Mouse (Mus musculus) cerebellum, postnatal 14 days (tissue): Measurements from ENCODE around the gene Tead4.

ENCODE experiments used
- DNase-seq, 2 experiments: peaks; one replicate each; pipeline ENCODE4 v3.0.0; 2021; ENCODE audit warnings: mixed read lengths in 2 of 2

Gene Tead4

DNA sequence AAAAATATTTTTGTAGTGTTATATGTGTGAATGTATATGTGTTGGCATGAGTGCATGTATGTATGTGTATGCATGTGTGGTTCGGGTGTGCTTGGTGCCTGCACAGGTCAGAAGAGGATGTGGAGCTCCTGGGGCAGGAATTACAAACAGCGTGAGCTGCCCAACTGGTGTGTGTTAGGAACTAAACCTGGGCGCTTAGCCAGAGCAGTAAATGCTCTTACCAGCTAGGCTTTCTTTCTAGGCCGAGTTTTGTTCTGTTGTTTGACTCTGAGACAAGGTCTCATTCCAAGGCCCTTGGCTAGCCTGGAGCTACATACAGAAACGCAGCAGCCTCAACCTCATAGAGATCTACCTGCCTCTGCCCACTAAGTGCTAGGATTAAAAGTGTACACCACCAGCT, 9.3 kb downstream of the Tead4 start:
- peak in 1 of 2 experiments; percentile 31 for DNase-seq

DNA sequence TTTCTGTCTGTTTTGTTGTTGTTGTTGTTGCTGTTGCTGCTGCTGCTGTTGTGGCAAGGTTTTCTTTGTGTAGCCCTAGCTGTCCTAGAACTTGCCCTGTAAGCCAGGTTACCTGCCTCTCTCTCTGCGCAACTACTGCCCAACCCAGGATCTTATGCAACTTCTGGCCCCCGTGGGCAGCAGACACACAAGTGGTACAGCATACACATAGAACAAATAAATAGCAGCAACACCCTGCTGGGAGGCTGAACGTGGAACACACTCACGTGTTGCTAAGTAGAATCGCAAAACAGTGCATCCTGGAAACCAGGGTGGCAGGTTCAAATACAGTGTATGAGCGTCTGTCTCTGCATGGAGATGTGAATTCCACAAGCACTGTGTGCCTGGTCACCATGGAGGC, 11.9 kb downstream of the Tead4 start:
- DNase-seq = no peak

DNA sequence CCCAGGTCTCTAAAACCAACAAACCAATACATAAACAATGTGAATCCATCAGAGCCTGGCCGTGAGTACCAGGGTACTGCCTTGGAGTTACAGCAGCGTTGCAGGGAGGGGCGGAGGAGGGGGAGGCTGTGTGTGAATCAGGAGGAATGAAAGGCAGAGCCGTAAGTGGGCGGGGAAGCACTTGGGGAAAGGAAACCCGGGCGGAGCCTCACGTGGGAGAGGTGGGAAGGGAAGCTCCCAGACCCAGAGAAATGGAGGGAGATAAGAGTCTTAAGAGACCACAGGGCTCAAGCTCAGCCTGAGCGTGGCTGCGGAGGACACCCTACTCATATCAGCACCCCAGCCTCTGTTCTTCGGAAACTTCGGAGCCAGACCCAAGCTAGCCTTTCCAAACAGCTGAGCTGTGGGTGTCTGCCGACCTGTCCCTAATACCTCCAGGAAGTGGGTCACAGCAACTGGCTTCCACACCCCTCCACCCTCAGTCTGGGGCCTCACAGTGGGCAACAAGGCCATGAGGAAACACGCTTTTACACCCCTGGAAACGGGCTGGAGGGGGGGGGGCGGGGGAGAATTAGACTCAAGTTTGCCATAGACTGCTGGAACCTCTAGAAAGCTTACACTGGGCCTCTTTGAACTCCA, 14.7 kb downstream of the Tead4 start:
- no peak for DNase-seq

DNA sequence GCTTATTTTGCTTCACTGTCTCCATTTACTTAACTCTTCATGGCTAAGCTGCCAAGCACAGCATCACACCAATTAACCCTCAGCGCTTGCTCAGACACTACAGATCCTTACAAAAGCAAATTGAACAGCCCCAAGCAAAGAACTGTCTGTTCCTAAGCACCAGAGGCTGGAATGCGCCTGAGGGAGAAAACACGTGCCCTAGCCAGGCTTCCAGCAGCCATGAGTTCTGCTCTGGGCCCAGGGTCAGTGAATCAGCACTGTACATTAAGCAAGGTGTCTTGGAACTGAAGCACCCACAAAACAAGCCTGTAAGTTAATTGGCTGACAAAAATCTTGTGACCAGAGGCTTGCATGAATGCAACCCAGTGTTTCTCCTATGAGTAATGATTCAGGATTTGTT, 18.5 kb downstream of the Tead4 start:
- DNase-seq = no peak

DNA sequence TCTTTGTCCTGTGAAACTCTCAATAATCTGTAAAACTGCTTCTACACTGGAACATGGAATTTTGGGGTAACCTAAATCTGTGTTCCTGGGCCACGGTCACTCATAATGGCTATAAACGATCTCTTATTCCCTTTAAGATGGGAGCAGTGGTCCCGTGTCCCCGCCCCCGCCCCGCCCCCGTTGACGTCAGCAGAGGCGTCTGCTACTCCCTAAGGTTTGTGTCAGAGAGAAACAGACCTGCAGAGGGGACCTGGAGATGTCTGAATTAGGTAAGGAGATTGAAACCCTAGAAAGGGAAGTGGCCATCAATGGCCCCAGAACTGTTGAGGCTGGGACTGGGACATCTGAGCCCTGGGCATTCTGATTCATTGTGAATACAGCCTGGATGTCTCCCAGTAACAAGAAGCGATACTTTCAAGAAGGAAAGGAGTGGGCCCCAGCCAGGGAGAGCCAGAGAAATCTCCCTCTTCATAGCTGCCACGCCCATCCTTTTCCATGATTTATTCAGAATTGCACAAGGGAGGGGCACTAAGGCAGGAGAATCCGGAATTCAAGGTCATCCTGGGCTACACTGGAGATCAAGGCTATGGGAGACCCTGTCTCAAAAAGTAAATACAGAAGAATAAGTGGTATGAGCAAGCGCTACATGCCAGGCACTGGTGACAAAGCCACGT, 20.0 kb downstream of the Tead4 start:
- DNase-seq = no peak

DNA sequence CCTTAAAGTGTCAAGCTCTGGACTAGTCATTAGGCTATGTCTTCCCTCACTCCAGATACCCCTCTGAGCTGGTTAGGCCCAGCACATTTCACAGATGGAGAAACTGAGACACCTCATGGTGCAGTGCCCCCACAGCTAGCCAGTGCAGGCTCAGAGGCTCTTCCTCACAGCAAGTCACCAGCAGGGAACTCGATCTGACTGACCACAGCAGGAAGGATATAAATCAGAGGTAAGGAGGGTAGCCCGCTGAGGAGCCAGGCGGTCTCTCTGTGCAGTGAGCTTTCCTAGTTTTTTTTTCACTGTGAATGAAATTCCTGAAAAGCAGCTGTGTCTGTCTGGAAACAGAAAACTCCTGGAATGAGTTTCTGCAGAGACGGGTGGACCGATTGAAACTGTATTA, 21.0 kb downstream of the Tead4 start:
- DNase-seq = no peak

DNA sequence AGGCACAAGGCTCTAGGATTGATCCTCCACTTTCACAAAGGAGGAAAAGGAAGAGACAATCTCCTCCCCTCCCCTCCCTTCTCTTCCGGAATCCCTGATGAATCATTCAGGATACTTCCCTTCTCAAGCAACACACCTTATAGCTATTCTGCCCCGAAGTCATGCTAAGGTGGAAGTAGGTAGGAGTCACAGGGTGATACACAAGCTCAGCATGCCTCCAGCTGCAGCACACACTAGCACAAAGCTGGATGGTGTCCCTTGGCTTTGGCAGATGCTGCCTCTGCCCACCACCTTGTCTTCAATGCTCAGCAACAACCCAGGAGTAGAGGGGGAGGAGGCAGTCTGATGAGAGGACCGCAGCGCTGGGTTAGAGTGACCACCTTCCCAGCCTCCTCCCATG, 21.5 kb downstream of the Tead4 start:
- DNase-seq = no peak

DNA sequence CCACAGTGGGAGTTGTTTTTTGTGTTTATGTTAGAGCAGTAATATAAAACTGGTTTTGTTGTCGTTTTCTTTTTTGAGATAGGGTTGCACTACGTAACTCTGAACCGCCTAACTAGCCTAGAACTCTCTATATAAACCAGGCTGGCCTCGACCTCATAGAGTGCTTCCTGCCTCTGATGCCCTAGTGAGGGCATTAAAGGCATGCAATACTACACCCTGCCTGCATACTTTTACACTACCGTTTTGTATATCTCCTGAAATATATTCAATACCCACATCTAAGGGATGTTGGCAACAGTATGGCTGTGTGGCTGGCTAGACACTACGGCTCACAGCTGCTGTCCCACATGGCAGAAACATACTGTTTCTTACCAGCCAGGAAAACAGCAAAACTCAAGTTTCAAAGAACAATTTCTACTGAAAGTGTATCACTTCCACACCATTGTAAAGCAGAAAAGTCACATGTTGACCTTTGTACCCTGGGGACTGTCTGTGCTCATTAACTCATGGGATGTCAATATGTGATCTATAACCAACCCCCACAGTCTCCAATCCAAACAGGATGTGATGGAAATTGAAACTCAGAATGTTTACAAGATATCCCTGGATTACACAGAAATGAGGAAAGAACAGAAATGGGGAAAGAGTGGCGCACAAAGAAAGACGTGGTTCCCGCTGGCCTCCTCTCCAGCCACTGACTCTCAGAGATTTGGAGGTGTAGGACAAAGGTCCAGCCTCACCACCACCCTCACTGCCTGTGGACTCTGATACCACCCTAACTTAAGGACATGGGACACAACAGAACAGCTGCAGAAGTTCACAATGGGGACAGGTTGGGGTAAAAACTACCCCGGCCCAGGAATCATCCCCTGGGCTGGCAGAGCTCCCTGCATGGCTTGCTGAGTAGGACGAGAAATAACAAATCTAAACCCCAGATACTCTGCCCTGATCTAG, 23.2 kb downstream of the Tead4 start:
- no peak for DNase-seq

DNA sequence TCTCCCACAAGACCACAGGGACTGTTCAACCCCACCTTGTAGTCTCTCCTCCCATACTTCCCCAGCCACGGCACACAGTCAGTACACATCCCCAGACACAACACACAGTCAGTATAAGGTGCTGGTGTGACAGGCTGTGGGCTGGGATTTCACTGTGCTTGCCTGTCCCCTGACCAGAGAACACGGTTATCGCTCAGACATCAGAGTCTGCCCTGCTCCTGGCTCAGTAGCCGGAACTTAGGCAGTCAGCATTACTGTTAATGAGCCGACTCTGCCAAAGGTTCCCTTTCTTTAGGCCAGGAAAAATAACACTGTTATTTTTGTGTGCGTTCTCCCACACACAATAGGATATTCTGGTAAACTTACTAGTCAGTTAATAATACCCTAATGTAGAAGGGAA, 24.3 kb downstream of the Tead4 start:
- no peak for DNase-seq

DNA sequence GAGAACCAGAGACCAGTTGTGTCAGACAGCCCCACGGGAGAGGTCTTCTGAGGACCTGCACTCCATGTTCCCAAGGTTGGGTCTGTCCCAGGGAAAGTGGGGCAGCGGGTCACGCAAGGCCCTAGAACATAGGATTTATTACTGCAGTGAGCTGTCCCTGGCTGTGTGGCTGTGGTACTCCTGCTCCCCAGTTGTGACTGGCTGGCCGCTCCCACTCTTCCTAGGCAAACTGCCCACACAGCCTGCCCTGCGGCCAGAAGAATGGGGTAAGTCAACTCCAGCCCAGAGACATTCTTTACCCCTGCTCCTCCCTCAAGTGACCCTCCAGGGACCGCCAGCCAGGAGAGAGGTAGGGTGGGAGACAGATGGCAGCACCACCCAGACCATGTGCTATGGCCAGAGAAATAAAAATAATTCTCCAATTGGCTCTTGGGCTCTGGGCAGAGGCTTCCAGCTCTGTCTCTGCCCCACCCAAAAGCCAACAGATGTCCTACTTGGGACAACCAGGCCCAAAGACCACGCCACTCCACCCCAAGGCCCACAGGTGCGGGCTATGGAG, 25.0 kb downstream of the Tead4 start:
- DNase-seq = peak; percentile 43 to 46

DNA sequence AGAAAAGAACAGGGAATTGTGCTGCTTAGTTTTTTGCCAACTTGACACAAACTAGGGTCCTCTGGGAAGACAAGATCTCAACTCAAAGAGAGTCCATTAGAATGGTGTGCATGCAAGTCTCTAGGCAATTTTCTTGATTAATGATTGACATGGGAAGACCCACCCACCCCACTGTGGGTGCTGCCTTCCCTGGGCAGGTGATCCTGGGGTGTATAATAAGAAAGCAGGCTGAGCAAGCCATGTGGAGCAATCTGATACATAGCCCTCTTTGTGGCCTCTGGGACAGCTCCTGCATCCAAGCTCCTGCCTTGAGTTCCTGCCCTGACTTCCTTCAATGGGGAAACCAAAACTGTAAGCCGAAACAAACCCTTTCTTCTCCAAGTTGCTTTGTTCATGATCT, 27.1 kb downstream of the Tead4 start:
- no peak for DNase-seq

DNA sequence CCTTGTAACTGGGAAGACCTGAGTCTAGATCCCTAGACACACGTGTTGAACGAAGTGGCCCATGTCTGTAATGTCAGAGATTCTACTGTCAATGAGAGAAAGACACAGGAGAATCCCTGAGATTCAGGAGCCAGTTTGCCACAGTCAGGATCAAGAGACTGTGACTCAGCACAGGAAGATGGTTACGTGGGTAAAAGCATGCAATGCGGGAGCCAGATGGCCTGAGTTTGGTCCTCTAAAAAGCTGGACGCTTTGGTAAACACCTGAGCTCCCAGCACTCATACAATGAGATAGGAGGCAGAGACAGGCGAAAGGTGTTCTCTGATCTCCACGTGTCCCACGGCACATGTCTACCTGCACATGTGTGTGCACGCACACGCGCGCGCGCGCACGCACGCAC, 27.9 kb downstream of the Tead4 start:
- no peak for DNase-seq

DNA sequence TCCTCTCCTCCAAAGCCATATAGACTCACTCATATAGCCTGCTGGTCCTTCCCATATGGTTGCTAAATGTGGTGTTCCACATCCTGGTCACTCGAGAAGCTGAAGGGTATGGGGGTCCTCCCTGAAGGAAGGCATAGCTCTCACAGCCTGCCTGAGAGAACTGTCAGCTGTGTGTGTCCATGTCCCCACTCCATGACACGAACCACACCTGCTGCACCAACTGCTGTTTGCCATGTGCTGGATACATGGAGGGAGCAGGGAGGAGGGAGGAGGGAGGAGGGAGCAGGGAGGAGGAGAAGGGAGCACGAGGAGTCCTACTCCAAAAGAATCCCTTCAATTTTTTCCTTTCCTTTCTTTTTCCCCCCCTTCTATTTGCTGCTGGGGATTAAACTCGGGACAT, 30.8 kb downstream of the Tead4 start:
- no peak for DNase-seq

DNA sequence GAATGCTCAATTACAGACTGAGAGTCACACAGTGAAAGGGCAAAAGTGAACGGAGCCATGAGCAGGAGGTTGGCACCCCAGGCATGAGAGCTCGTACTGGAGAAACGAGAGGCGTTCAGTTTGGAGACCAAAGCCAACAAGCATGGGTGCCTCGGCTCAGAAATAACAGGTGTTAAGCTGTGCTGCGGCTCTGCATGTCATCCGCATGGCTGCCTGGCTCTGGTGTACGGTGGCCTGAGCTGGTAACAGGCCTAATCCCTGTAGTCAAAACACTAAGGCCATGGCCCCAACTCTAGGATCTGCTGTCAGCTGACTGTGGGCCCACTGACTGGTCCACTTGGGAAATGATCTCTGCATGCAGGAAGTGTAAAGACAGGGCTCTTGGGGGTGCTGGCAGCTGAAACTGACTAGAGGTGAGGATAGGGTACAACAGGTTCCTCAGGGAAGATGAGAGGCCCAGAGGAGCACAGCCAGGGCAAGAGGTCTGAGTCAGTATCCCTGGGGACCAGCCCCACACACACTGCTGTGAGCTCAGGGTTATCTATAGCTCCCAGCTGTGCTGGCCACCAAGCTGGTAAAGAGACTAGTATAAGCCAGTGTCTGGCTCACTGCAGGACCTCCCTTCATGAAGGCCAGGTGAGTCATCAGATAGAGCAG, 35.6 kb downstream of the Tead4 start:
- DNase-seq = peak; percentile 32 to 33

DNA sequence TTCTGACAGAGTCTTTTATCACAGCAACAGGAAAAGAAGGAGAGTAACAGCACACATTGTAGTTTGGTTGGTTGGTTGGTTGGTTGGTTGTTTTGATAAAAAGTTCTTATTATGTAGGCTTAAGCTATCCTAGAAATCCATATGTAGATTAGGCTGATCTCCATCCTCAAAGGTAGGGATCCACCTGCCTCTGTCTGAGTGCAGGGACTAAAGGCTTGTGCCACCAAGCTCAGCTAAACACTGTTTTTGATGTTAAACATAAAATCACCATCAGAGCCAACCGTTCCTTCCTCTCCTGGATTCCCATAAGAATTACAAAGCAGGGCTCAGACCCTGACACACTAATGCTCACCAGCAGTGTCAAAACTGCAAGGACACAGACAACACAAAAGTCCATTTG, 39.1 kb downstream of the Tead4 start:
- no peak for DNase-seq

DNA sequence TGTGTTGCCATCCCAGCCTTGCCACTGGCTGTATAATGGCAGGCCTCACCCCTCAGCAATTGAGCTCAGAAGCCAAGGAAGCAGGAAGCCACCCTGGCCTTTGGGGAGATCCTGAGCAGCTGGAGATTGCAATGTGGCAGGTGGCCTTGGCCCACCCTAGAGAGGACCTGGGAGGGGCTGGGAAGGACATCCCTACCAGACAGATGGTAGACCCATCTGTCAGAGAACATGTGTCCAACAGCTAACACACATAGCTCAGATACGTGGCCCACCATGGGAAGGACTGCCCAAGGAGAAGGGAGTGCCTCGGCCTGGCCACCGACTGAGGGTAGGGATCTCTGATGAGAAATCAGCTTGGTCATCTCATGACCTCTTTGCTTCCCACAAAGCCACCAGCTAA, 41.4 kb downstream of the Tead4 start:
- peak in 1 of 2 experiments; percentile 18 for DNase-seq

DNA sequence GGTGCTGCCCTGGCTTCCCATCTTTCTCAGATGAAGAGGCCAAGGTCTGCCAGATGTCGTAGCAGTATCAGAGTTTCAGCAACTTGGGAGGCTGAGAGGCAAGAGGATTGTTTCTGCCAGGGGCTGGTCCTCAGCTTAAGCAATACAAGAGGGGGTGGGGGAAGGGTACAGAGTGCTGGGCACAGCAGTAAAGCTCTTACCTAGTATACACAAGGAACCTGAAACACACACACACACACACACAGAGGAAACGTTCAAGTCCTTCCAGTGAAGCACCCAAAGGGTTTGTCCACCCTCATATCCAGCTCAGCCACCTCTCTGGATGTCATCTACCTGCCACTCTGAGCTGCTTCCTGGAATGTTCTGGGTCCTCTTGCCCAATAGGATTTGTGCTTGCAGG, 44.7 kb downstream of the Tead4 start:
- no peak for DNase-seq

DNA sequence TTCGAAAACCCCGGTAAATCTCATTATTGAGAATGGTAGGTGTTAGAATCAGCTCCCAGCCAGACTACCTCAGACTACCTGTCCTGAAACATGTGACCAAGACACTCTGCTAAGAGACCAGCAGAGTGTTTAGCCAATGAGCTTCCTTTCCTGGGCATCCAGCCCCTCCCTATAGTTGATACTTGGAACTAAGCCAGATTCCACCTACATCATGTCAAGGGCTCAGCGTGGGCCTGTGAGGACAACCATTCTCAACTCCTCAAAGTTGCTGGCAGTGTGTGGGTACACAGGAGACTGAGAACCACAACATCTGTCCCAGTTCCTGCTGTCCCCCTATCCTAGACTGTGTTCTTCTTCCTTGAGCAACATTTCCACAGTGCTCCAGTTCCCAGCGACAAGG, 45.3 kb downstream of the Tead4 start:
- no peak for DNase-seq

DNA sequence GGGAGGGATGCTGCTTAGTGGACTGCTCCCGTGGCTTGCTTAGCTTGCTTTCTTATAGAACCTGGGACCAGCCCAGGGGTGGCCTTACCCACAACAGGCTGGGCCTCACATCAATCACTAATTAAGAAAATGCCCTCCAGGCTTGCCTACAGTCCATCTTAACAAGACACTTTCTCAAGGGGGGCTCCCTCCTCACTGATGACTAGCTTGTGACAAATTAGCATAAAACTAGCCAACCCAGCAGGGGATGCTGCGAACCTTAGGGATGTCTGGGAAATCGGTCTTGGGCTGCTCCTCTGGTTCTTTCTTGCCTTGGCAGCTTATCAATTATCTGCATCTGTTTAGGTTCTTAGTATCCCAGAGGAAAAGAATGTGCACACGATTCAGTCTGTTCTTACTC, 46.1 kb downstream of the Tead4 start:
- DNase-seq = no peak

DNA sequence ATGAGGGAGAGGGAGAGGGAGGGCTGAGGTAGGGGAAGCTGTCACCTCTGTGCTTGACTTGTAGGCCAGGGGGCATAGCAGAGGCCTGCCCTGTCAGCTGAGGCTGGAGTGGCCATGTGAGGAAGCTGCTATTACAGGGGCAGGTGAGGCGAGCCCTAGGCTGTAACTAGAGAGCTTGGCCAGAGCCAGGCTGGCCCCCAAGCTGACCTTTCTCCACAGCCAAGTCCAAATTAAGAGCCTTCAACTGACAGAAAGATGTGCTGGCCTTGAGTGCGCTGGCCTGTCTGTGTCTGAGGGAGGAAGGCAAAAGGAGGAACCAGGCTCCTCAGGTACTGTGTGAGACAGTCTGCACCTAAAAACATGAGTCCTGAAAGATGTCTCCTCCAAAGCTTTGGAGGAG, 47.5 kb downstream of the Tead4 start:
- no peak for DNase-seq

DNA sequence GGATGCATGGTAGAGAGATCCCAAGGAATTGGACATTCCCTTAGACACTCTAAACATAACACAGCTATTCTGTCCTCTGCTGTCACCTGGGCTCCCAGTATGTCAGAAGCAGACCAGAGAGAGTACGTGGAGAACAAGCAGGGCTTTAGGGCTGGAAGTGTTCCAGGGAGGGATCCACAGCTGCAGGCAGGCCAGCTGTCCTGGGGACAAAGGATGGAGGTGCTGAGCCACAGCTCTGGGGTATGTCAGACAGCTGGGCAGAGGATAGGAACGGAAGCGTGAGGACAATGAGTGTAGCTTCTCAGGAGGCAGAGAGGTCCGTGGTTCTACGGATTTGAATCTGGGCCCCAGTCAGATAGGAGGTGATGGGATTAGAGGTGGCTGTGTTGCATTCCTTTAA, 50.0 kb downstream of the Tead4 start:
- DNase-seq = no peak

DNA sequence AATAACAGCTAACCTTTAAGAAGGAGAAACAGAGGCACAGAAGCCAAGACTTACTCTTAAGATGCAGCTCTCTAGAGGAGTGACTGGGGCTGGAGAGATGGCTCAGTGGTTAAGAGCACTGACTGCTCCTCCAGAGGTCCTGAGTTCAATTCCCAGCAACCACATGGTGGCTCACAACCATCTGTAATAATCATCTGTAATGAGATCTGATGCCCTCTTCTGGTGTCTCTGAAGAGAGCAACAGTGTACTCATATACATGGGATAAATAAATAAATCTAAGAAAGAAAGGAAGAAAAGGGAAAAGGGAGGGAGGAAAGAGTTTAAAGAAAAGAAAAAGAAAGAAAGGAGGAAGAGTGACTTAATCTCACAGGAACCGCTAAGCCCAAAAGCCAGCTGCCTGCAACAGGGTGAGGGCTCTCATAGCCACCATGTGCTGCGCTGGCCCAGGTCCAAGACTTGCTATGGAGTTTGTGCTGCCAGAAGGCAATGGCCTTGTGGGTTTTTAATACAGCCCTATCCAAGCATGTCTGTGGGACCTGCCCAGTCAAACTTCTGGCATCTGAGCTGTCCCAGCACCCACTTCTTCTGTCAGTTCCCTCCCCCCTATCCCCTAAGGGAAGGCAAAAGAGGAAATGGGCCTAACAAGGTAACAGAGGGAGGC, 63.4 kb downstream of the Tead4 start:
- peak; percentile 79 to 84 for DNase-seq
